In genomic region chr6:141023501-141023900, GRCm38 (mm10) we compare ENCODE assay signal across 16 mouse cellular contexts.
"Had no signal": no experiment of that assay in that cellular context is flagged by ENCODE, and none has a peak within 500 bp of the region (broad histone marks: within the 10 kb centered on the region; RNA-seq: fewer than 3 reads in every experiment).

No protein-coding gene starts in this region.

- DNase-seq: cerebellum, adult 9-10 months; cerebellum, adult 9-11 months; cerebellum, postnatal 10 days; cerebellum, postnatal 14 days; cerebellum, postnatal 25 days; cerebellum, postnatal 36 days; embryo, embryonic 11 days; forebrain, postnatal 0 days; gastrocnemius, adult 2 months; gastrocnemius, postnatal 10 days; gastrocnemius, postnatal 14 days; gastrocnemius, postnatal 25 days; gastrocnemius, postnatal 36 days; heart, adult 11 months; heart, adult 18-20 months; heart, adult 2 months had no signal
